Mouse (Mus musculus) neural tube, embryonic 12.5 days (tissue): ENCODE results near the gene Hspa1a. TPM values are rescaled to one million over a fixed set of nuclear protein-coding genes. Genes with fewer than 3 reads are reported as not detected.
"Not testable (repeated sequence)": the region's sequence is repeated elsewhere in the genome, so short reads cannot be mapped to it uniquely, and the experiment has no call there.

Experiments
- ATAC-seq: fragments of 200-750 bp; cut with Nextera tagmentation; 2 replicates; pipeline ENCODE4 v1.8.0; 2017; ENCODE audit warnings: low read depth, mild to moderate bottlenecking, moderate TSS enrichment, moderate library complexity; ENCODE audit not compliant: low FRiP score
- H3K27ac ChIP-seq: fragments of 300-500 bp; sonication (generic); 2 replicates; pipeline ENCODE4 v1.5.1; 2016
- H3K27me3 ChIP-seq: fragments of 300-500 bp; sonication (generic); replicated peaks from 2 replicates; pipeline ENCODE4 v1.6.1; 2016; ENCODE audit warnings: mild to moderate bottlenecking
- H3K36me3 ChIP-seq: fragments of 300-500 bp; sonication (generic); 2 replicates; pipeline ENCODE4 v1.6.1; 2016; ENCODE audit warnings: mild to moderate bottlenecking
- H3K4me1 ChIP-seq: fragments of 300-500 bp; sonication (generic); 2 replicates; pipeline ENCODE4 v1.6.1; 2016
- H3K4me2 ChIP-seq: fragments of 300-500 bp; sonication (generic); replicated peaks from 2 replicates; pipeline ENCODE4 v1.6.1; 2016; ENCODE audit warnings: mild to moderate bottlenecking
- H3K4me3 ChIP-seq: fragments of 300-500 bp; sonication (generic); 2 replicates; pipeline ENCODE4 v1.5.1; 2016
- H3K9ac ChIP-seq: fragments of 300-500 bp; sonication (generic); 2 replicates; pipeline ENCODE4 v1.6.1; 2016; ENCODE audit warnings: mild to moderate bottlenecking
- H3K9me3 ChIP-seq: fragments of 300-500 bp; sonication (generic); 2 replicates; pipeline ENCODE4 v1.6.1; 2016; ENCODE audit warnings: mild to moderate bottlenecking
- WGBS: fragments of 180-500 bp; shearing (Covaris S2); methylation state at CpG from one replicate; pipeline ENCODE4 v1.1.7; 2016; 5-methylcytosine and 5-hydroxymethylcytosine counted together
- polyA plus RNA-seq: library from polyadenylated mRNA; unstranded; fragments of >200 nt; fragmentation: Nextera tagmentation; extraction: Ambion mirVana; gene quantifications from 2 replicates; pipeline ENCODE4 v1.2.1, GENCODE M21; 2016

Gene Hspa1a
- polyA plus RNA-seq, 1 experiment from 2014 or later = 3.5 TPM

- 93% methylated on average over 15 of the region's 15 CpGs for WGBS
- Histone ChIP-seq H3K9ac (no peak overlapping the region), H3K4me2 (peak overlapping the region; percentile 97), H3K4me3 (no peak overlapping the region), H3K4me1 (peaks cover 29% of the 10 kb centered on the region), H3K9me3 (no peaks in the 10 kb centered on the region), H3K36me3 (peaks cover 13% of the 10 kb centered on the region; the same call in 1 of the 2 replicates), H3K27ac (no peak overlapping the region), H3K27me3 (no peaks in the 10 kb centered on the region)
- ATAC-seq = no peak
Measured at GRCm38 (mm10) chr17:34998526-34999430, 26.8 kb upstream of the Hspa1a start.

- 81% methylated on average over 5 of the region's 5 CpGs for WGBS
- no peak for ATAC-seq
- Histone ChIP-seq H3K4me1 (peaks cover 16% of the 10 kb centered on the region), H3K4me2 (no peak overlapping the region), H3K4me3 (no peak overlapping the region), H3K9me3 (no peaks in the 10 kb centered on the region), H3K27ac (no peak overlapping the region), H3K9ac (no peak overlapping the region), H3K36me3 (peaks cover 13% of the 10 kb centered on the region; the same call in 1 of the 2 replicates), H3K27me3 (no peaks in the 10 kb centered on the region)
Measured at GRCm38 (mm10) chr17:34997142-34997483, 25.2 kb upstream of the Hspa1a start.

GRCm38 (mm10) chr17:34996411-34997141, 24.6 kb upstream of the Hspa1a start:
- Histone ChIP-seq H3K9ac (no peak overlapping the region), H3K27me3 (no peaks in the 10 kb centered on the region), H3K9me3 (no peaks in the 10 kb centered on the region), H3K27ac (no peak overlapping the region), H3K4me2 (0 out of 2 replicates have a peak overlapping the region, but pooled peaks have one; percentile 1), H3K4me1 (peaks cover 10% of the 10 kb centered on the region), H3K36me3 (peaks cover 13% of the 10 kb centered on the region; the same call in 1 of the 2 replicates), H3K4me3 (no peak overlapping the region)
- no peak for ATAC-seq
- WGBS = 90% methylated on average over 13 of the region's 14 CpGs

GRCm38 (mm10) chr17:34995927-34996326, 24.0 kb upstream of the Hspa1a start:
- H3K27ac ChIP-seq, H3K4me3 ChIP-seq, H3K9me3 ChIP-seq, ATAC-seq, H3K4me1 ChIP-seq, H3K4me2 ChIP-seq, H3K27me3 ChIP-seq, H3K9ac ChIP-seq: not testable (repeated sequence)
- 97% methylated on average over 4 of the region's 4 CpGs for WGBS
- peaks cover 16% of the 10 kb centered on the region; the same call in 1 of the 2 replicates for H3K36me3 ChIP-seq

GRCm38 (mm10) chr17:34995192-34995591, 23.2 kb upstream of the Hspa1a start:
- H3K36me3 ChIP-seq = peaks cover 23% of the 10 kb centered on the region; the same call in 1 of the 2 replicates

GRCm38 (mm10) chr17:34994751-34995150, 22.8 kb upstream of the Hspa1a start:
- H3K9ac ChIP-seq = no peak overlapping the region
- no peaks in the 10 kb centered on the region for H3K9me3 ChIP-seq
- H3K4me2 ChIP-seq = no peak overlapping the region
- no peak overlapping the region for H3K27ac ChIP-seq
- H3K4me1 ChIP-seq = peaks cover 4% of the 10 kb centered on the region; the same call in 1 of the 2 replicates
- no peaks in the 10 kb centered on the region for H3K27me3 ChIP-seq
- ATAC-seq = no peak
- H3K4me3 ChIP-seq = no peak overlapping the region
- H3K36me3 ChIP-seq = peaks cover 25% of the 10 kb centered on the region; the same call in 1 of the 2 replicates

More at GRCm38 (mm10) chr17:34995192-34995591, 23.2 kb upstream of the Hspa1a start:
- not testable (repeated sequence) for H3K27ac ChIP-seq, H3K27me3 ChIP-seq, H3K9me3 ChIP-seq, H3K4me2 ChIP-seq, H3K4me3 ChIP-seq, ATAC-seq, H3K9ac ChIP-seq, H3K4me1 ChIP-seq
- WGBS = 93% methylated on average over 4 of the region's 4 CpGs

GRCm38 (mm10) chr17:34984218-34984617, 12.3 kb upstream of the Hspa1a start:
- H3K27ac ChIP-seq = no peak overlapping the region
- no peak overlapping the region for H3K4me2 ChIP-seq
- peaks cover 13% of the 10 kb centered on the region for H3K4me1 ChIP-seq
- no peak overlapping the region for H3K9ac ChIP-seq
- no peak for ATAC-seq
- H3K9me3 ChIP-seq = no peaks in the 10 kb centered on the region
- H3K27me3 ChIP-seq = no peaks in the 10 kb centered on the region
- peaks cover 21% of the 10 kb centered on the region for H3K36me3 ChIP-seq
- no peak overlapping the region for H3K4me3 ChIP-seq
- 86% methylated on average over 2 of the region's 2 CpGs for WGBS

- Histone ChIP-seq H3K9me3 (no peaks in the 10 kb centered on the region), H3K36me3 (peaks cover 23% of the 10 kb centered on the region), H3K4me2 (peak overlapping the region; percentile 73), H3K4me1 (peaks cover 13% of the 10 kb centered on the region), H3K27ac (peak overlapping the region; percentile 87; the same call in 1 of the 2 replicates), H3K4me3 (peak overlapping the region; percentile 78), H3K9ac (peak overlapping the region; percentile 80), H3K27me3 (no peaks in the 10 kb centered on the region)
- WGBS = under 1% methylated on average over 15 of the region's 15 CpGs
- ATAC-seq = no peak; the same call in 1 of the 2 replicates
Measured at GRCm38 (mm10) chr17:34982328-34982727, 10.4 kb upstream of the Hspa1a start.

GRCm38 (mm10) chr17:34981690-34982180, 9.8 kb upstream of the Hspa1a start, which contains the start of gene Lsm2:
TSS of gene Lsm2 (plus strand) at chr17:34981862.
- peak within 1 kb of the TSS; percentile 87 for H3K27ac ChIP-seq
- no peaks in the 10 kb centered on the region for H3K9me3 ChIP-seq
- peak within 1 kb of the TSS; percentile 80 for H3K9ac ChIP-seq
- peak within 1 kb of the TSS; percentile 73 for H3K4me2 ChIP-seq
- ATAC-seq = peak; percentile 90
- H3K4me1 ChIP-seq = peaks cover 13% of the 10 kb centered on the region
- under 1% methylated on average over 58 of the region's 58 CpGs for WGBS
- peaks cover 23% of the 10 kb centered on the region for H3K36me3 ChIP-seq
- no peaks in the 10 kb centered on the region for H3K27me3 ChIP-seq
- peak within 1 kb of the TSS; percentile 78 for H3K4me3 ChIP-seq

- H3K4me3 ChIP-seq = peak overlapping the region; percentile 78
- peak overlapping the region; percentile 80; the same call in 1 of the 2 replicates for H3K9ac ChIP-seq
- 19% methylated on average over 2 of the region's 2 CpGs for WGBS
- no peak for ATAC-seq
- H3K4me1 ChIP-seq = peaks cover 13% of the 10 kb centered on the region
- peaks cover 12% of the 10 kb centered on the region for H3K36me3 ChIP-seq
- H3K4me2 ChIP-seq = peak overlapping the region; percentile 73
- no peak overlapping the region for H3K27ac ChIP-seq
- H3K9me3 ChIP-seq = no peaks in the 10 kb centered on the region
- H3K27me3 ChIP-seq = no peaks in the 10 kb centered on the region
Measured at GRCm38 (mm10) chr17:34980655-34981054, 8.7 kb upstream of the Hspa1a start.

- Histone ChIP-seq H3K9ac (no peak overlapping the region), H3K4me3 (no peak overlapping the region), H3K27me3 (no peaks in the 10 kb centered on the region), H3K27ac (no peak overlapping the region), H3K4me2 (no peak overlapping the region), H3K36me3 (peaks cover 3% of the 10 kb centered on the region; the same call in 1 of the 2 replicates), H3K9me3 (no peaks in the 10 kb centered on the region), H3K4me1 (peaks cover 13% of the 10 kb centered on the region)
- no peak for ATAC-seq
- WGBS = 95% methylated on average over 4 of the region's 4 CpGs
Measured at GRCm38 (mm10) chr17:34979631-34980030, 7.7 kb upstream of the Hspa1a start.

- Histone ChIP-seq H3K27me3 (no peaks in the 10 kb centered on the region), H3K36me3 (peaks cover 3% of the 10 kb centered on the region; the same call in 1 of the 2 replicates), H3K4me2 (no peak overlapping the region), H3K9me3 (no peaks in the 10 kb centered on the region), H3K4me1 (peaks cover 13% of the 10 kb centered on the region), H3K27ac (no peak overlapping the region), H3K4me3 (no peak overlapping the region), H3K9ac (no peak overlapping the region)
- WGBS = 90% methylated on average over 27 of the region's 27 CpGs
- ATAC-seq = no peak
Measured at GRCm38 (mm10) chr17:34978239-34978638, 6.3 kb upstream of the Hspa1a start.
